Mouse (Mus musculus): ENCODE data around the gene Nps. TPM values are rescaled to one million over a fixed set of nuclear protein-coding genes. Genes with fewer than 3 reads are reported as not detected.

Nps gene
- total RNA-seq, 2 experiments from 2014 or later: not detected

DNA sequence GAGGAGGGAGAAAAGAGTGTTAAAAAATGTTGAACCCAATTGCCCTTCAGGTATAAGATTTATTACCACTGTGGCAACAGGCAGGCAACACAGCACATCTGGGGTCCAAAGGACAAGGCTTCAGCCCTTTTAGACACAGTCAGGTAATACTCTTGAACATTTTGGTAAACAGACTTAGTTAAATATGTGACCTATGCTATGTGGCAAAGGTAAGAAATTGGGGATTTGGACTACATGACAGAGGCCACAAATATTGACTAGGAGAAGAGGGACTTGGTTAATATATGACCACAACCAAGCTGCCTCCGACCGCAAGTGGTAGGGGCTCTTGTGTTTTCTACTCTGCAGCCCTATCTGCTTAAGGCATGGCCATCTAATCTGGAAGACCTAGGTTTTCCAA lies 5.3 kb upstream of the Nps start:
- Histone ChIP-seq H3K27ac (no peak overlapping the region), H3K4me3 (no peak overlapping the region)
- no peak for TF ChIP-seq CTCF (conservative IDR thresholded peaks at IDR 0.05)
- no peak for DNase-seq (ENCODE audit: low spot score in 2 of 2)

DNA sequence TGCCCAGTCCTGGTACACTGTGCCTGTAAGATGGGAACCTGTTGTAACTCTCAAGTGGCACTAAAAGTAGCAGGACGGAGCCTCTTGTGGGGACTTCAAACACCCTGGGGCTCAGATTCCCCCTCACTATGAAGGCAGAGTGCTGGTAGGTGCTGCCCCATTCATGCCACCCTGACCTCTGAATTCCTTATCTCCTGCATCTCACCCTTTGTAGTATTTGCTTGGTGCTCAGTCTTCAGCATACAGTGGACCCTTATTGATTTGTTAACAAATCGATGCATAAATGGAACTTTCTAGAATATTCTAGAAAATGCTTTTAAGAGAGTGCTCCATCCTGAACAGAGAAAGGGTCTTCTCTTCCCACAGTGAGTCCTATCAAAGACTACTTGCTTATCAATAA lies 4.1 kb upstream of the Nps start:
- no peak for DNase-seq (ENCODE audit: low spot score in 2 of 2)
- Histone ChIP-seq H3K4me3 (no peak overlapping the region), H3K27ac (no peak overlapping the region)
- TF ChIP-seq CTCF (conservative IDR thresholded peaks at IDR 0.05): no peak

DNA sequence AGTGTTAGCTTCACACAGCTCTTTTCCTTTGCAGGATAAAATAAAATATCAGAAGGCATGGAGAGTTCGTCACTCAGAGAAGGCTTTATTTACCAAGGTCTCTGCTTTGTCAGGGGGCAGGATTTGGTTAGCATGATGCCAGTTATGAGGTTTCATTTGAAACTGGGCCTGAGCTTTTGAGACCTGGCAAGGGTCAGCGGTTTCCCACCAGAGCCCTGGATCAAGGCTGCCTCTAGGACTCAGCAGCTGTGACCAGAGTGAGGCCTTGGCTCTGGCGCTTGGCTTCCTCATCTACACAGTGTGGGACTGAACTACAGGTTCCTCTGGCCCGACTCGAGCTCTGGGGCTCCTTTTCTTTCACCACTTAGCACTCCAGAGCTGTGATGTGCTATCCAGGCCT lies 12.5 kb downstream of the Nps start:
- no peak for TF ChIP-seq CTCF (conservative IDR thresholded peaks at IDR 0.05)
- Histone ChIP-seq H3K4me3 (no peak overlapping the region), H3K27ac (no peak overlapping the region)
- no peak for DNase-seq (ENCODE audit: low spot score in 2 of 2)

GRCm38 (mm10) chr7:135283212-135283611 lies 24.7 kb downstream of the Nps start:
- no peak for TF ChIP-seq CTCF (conservative IDR thresholded peaks at IDR 0.05)
- DNase-seq (ENCODE audit: low spot score in 2 of 2): no peak
- Histone ChIP-seq H3K27ac (no peak overlapping the region), H3K4me3 (no peak overlapping the region)

GRCm38 (mm10) chr7:135289976-135290375 lies 31.5 kb downstream of the Nps start:
- Histone ChIP-seq H3K27ac (no peak overlapping the region), H3K4me3 (no peak overlapping the region)
- TF ChIP-seq CTCF (conservative IDR thresholded peaks at IDR 0.05): no peak
- no peak for DNase-seq (ENCODE audit: low spot score in 2 of 2)

DNA sequence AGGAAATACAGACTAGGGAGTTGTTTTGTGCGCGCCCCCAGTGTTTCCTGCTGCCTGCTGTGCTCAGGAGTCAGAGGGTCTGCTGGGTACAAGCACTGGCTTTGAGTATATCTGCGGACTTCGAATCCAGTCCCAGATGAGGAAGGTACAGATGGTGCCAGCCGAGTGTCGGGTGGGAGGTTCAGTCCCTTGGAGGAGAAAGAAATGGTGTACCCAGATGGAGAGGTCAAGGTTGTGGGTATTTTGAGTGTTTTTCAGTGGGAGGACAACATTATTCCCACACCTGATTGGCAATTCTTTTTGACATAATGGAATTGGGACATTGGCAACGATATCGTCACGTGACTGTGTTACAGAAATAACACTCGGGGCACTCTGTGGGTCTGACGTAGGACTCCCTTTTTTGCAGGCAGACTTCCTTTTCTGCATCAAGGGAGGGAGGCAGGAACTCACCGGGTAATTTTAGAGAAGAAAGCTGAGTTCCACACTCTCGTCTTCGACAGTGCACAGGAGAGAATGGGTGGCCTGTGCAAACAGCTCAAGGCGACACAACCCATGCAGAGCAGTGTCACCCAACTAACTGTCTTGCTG lies 33.2 kb downstream of the Nps start:
- Histone ChIP-seq H3K27ac (no peak overlapping the region), H3K4me3 (no peak overlapping the region)
- DNase-seq (ENCODE audit: low spot score in 2 of 2): peak in 1 of 2 experiments; percentile 2
- TF ChIP-seq CTCF (conservative IDR thresholded peaks at IDR 0.05): no peak

- no peak for DNase-seq (ENCODE audit: low spot score in 2 of 2)
- H3K4me3 ChIP-seq: no peak overlapping the region
- no peak overlapping the region for H3K27ac ChIP-seq
- TF ChIP-seq CTCF (conservative IDR thresholded peaks at IDR 0.05): no peak
These were observed 36.0 kb downstream of the Nps start for GRCm38 (mm10) chr7:135294498-135294897.

- Histone ChIP-seq H3K4me3 (no peak overlapping the region), H3K27ac (no peak overlapping the region)
- no peak for DNase-seq (ENCODE audit: low spot score in 2 of 2)
- no peak for TF ChIP-seq CTCF (conservative IDR thresholded peaks at IDR 0.05)
These were observed 46.0 kb downstream of the Nps start for GRCm38 (mm10) chr7:135304496-135304895.

Other genes with a start within 250 kb of the Nps start
- not detected for gene Foxi2, start 151.6 kb downstream of the Nps start, total RNA-seq (2021)